Mouse (Mus musculus) retina, postnatal 1 day (tissue): ENCODE data around the gene Col28a1.
A peak's percentile ranks its signal among the peaks of the same experiment; 100 is the strongest.

Source experiments
- DNase-seq: peaks from one replicate; pipeline ENCODE4 v3.0.0-alpha.2; 2012

The Col28a1 gene

DNA sequence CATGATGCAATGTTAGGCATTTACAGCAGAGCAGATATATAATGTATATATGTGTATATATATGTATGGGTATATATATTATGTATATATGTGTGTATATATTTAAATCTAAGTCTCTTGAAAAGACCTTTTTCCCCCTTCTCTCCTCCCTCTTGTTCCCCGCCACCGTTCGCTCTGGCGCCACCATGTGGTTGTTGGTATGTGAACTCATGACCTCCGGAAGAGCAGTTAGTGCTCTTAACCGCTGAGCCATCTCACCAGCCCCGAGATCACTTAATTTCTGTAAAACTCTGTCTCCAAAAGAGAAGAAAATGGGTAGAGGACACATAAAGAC, 208.8 kb downstream of the Col28a1 start:
- DNase-seq = peak; percentile 64

GRCm38 (mm10) chr6:7982958-7983645, 209.3 kb downstream of the Col28a1 start:
- DNase-seq = peak; percentile 6

- no peak for DNase-seq
Observed at GRCm38 (mm10) chr6:7971020-7971760, 221.2 kb downstream of the Col28a1 start.

DNA sequence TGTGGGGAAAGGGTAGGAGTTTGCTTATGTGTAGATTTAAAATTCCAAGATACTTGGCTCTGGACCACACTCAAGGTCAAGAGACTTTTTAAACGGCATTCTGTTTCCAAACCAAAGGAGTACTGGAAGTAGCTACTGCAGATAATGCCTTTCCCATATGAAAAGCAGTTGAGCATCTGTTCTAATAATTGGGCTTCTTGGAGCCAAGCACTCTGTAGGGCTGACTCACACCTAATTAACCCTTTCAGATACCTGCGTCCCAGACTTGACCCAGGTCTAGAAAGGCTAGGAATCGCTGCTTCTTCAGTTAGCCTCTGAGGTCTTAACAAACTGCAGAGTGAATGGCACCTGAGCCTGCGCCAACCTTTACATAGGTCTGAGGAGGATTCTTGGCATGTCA, 223.0 kb downstream of the Col28a1 start:
- DNase-seq = no peak

DNA sequence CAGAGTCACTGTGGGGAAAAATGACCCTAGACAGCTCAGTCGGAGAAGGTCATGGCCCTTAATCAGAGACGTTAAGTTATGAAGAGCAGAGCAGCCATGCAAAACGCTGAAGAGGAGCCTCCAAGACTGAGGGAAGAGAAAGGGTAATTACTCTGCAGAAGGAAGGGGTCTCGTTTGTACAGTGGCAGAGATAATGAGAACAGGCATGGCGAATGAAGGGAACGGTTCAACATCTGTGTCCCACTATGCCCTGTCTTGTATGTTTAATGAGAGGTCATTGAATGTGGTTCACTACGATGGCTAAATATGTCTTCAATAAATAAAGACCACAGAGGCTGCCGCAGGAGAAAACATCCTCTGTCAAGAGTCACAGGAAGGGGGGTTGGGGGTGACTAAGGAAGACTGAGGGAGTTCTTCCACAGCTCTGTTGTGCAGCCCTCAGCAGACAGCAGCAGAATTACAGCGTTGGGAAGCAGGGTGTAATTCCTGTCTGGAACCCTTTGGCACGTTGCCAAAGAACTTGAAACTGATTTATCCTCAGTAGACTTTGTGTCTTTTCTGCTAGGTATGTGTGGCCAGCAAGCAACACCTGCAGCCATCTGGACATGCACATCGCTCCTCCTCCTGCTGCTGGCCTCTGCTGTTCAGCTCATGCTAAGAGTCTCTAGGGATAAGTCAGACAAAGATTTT, 226.4 kb downstream of the Col28a1 start:
- DNase-seq = peak; percentile 28

DNA sequence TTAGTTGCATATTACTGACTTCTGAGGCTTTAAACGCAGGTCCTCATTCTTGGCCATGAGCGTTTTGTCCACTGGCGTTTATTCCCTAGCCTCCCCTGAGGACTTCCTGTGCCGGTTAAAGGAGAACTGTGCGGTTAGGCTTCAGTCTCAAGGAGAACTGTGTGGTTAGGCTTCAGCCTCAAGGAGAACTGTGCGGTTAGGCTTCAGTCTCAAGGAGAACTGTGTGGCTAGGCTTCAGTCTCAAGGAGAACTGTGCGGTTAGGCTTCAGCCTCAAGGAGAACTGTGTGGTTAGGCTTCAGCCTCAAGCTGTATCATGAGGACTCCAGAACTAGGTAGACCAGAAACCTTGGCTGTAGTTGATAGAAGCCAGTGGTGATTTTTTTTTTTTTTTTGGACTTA, 229.7 kb downstream of the Col28a1 start:
- no peak for DNase-seq

DNA sequence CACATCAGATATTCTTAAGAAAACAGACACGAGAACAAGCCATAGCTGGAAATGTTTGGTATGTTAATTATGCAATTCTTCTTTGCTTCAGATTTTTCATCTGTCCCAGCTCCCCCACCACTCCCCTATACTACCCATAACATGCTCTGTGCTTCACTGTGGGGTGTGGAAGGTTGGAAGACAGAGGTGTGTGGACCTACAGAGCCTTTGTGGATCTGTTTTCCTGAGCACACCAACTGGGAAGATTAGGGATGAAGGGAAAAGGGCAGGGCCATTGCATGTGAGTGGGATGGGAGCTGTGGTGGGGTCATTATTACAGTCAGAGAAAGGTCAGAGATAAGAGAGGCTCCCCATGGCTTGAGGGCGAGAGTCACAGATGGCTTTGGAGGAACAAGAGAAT, 240.2 kb downstream of the Col28a1 start:
- no peak for DNase-seq

- DNase-seq = no peak
Observed at GRCm38 (mm10) chr6:7951778-7952177, 240.6 kb downstream of the Col28a1 start.
